Mouse (Mus musculus) hindbrain, embryonic 15.5 days (tissue): ENCODE measurements around the gene Psmb3. TPM values are rescaled to one million over a fixed set of nuclear protein-coding genes. Genes with fewer than 3 reads are reported as not detected.
"Not testable (repeated sequence)": the region's sequence is repeated elsewhere in the genome, so short reads cannot be mapped to it uniquely, and the experiment has no call there.

Source experiments
- ATAC-seq: fragments of 200-750 bp; cut with Nextera tagmentation; 2 replicates; pipeline ENCODE4 v1.8.0; 2017; ENCODE audit warnings: low read depth, moderate number of reproducible peaks, moderate TSS enrichment; ENCODE audit not compliant: low FRiP score
- H3K27ac ChIP-seq: fragments of 300-500 bp; sonication (generic); replicated peaks from 2 replicates; pipeline ENCODE4 v1.5.1; 2015; ENCODE audit warnings: mild to moderate bottlenecking, inconsistent platforms
- H3K27me3 ChIP-seq: fragments of 300-500 bp; sonication (generic); 2 replicates; pipeline ENCODE4 v1.6.1; 2015; ENCODE audit warnings: control low read depth, inconsistent platforms
- H3K36me3 ChIP-seq: fragments of 300-500 bp; sonication (generic); 2 replicates; pipeline ENCODE4 v1.6.1; 2015; ENCODE audit warnings: control low read depth, inconsistent platforms
- H3K4me1 ChIP-seq: fragments of 300-500 bp; sonication (generic); replicated peaks from 2 replicates; pipeline ENCODE4 v1.6.1; 2015; ENCODE audit warnings: control low read depth, inconsistent platforms
- H3K4me2 ChIP-seq: fragments of 300-500 bp; sonication (generic); 2 replicates; pipeline ENCODE4 v1.6.1; 2015; ENCODE audit warnings: moderate library complexity, mild to moderate bottlenecking, inconsistent platforms
- H3K4me3 ChIP-seq: fragments of 300-500 bp; sonication (generic); 2 replicates; pipeline ENCODE4 v1.5.1; 2015; ENCODE audit warnings: mild to moderate bottlenecking, inconsistent platforms
- H3K9ac ChIP-seq: fragments of 300-500 bp; sonication (generic); 2 replicates; pipeline ENCODE4 v1.6.1; 2015; ENCODE audit warnings: inconsistent platforms
- H3K9me3 ChIP-seq: fragments of 300-500 bp; sonication (generic); 2 replicates; pipeline ENCODE4 v1.6.1; 2016; ENCODE audit warnings: control low read depth, inconsistent platforms
- WGBS: fragments of 180-500 bp; shearing (Covaris S2); methylation state at CpG from one replicate; pipeline ENCODE4 v1.1.7; 2015; 5-methylcytosine and 5-hydroxymethylcytosine counted together
- polyA plus RNA-seq: library from polyadenylated mRNA; unstranded; fragments of >200 nt; fragmentation: Nextera tagmentation; extraction: Ambion mirVana; gene quantifications from 2 replicates; pipeline ENCODE4 v1.2.1, GENCODE M21; 2015

Psmb3 gene
- polyA plus RNA-seq, result 416 and 449 TPM in 2 replicates

DNA sequence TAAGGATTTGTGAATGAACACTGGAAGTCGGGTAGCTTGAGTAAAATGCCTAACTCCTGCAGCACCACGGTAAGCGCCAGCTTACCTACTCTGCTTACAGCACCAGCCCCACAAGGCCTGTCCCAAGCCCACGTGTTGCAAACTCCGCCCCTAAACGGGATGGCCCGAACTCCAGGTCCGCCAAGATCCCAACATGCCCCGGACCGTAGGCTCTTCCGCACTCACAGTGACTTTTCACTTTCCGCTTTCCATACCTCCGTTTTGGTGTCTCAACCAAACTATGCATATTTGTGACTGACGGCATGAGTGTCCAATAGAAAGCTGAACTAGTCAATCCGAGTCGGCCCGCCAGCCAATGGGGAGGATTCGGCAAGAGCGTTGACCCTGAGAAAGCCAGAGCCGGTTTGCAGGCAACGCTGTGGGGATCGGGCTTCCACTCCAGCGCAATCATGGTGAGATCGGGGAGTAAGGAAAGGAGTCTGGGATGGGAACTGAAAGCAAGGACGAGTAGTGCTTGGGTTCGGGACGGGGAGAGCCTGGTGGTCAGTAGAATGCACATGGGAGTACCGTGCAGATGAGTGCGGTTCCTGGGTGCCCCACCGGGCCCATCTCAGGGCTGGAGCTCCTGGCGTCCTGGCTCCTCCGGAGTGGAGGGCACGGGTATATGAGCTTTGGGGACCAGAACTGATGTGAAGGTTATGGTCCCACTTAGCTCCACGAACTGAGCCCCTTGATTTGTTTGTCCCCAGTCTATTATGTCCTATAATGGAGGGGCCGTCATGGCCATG is at the start of gene Psmb3:
TSS of gene Psmb3 (plus strand) at position 361 of the 788 bp plus-strand sequence.
- H3K27me3 ChIP-seq, result no peaks in the 10 kb centered on the region
- H3K4me3 ChIP-seq, result peak within 1 kb of the TSS; percentile 91
- H3K27ac ChIP-seq, result peak within 1 kb of the TSS; percentile 94
- peak within 1 kb of the TSS; percentile 77 for H3K9ac ChIP-seq
- H3K36me3 ChIP-seq, result peaks cover 18% of the 10 kb centered on the region; the same call in 1 of the 2 replicates
- H3K4me2 ChIP-seq, result peak within 1 kb of the TSS; percentile 92
- no peaks in the 10 kb centered on the region for H3K9me3 ChIP-seq
- ATAC-seq, result peak; percentile 90
- H3K4me1 ChIP-seq, result peaks cover 30% of the 10 kb centered on the region
- WGBS, result under 1% methylated on average over 35 of the region's 35 CpGs

DNA sequence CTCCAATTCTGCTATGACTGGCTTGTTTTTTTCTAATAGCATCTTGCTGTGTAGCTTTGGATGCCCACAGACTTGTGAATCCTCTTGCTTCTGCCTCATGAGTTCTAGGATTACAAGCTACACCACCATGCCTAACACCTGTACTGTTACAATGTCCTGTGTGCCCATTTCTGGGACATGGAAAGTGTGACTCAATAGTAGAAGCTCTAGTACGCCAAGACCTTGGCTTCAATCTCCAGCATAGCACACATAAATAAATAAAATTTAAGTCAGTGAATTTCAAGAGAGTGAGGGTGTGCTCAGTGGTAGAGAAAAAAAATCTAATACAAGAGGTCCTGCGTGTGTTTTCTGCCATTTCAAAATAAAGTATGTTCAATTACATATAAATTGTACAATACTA is 49.0 kb upstream of the Psmb3 start:
- Histone ChIP-seq H3K4me2 (no peak overlapping the region), H3K27me3 (no peaks in the 10 kb centered on the region), H3K27ac (no peak overlapping the region), H3K9ac (no peak overlapping the region), H3K4me1 (peaks cover 5% of the 10 kb centered on the region), H3K9me3 (no peaks in the 10 kb centered on the region), H3K4me3 (no peak overlapping the region), H3K36me3 (no peaks in the 10 kb centered on the region)
- no peak for ATAC-seq
- 93% methylated on average over 2 of the region's 2 CpGs for WGBS

DNA sequence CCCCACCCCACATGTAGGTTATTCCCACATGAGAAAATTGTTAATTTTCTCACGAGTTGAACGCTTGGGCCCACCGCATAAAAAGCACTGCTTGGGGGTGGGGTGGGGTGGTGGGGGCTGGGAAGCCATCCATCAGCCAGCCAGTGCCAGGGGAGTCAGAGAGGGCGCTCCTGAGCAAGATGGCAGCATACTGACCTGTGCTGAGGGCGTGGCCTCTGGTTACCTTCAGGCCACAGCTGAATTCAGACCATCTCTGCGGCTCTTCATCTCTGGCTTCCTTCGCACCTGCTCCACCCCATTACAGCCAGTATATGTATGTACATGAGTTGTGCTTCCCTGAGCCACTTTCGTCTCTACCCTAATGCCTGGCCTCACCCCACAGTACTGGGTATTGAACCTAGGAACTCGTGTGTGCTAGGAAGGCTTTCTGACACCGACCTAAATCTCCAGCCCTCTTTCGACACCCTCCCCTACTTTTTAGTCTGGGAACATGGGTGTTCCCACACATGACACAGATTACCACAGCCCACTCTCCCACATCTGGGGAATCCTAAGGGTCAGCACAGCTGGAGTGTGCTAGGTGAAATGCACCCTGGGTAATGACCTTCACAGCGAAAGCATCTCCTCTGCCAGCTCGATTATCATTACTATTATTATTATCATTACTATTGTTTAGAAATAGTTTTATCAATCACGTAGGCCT is 46.8 kb upstream of the Psmb3 start:
- ATAC-seq, result no peak
- no peaks in the 10 kb centered on the region for H3K36me3 ChIP-seq
- no peak overlapping the region for H3K9ac ChIP-seq
- H3K4me3 ChIP-seq, result no peak overlapping the region
- H3K4me1 ChIP-seq, result peaks cover 20% of the 10 kb centered on the region
- H3K27ac ChIP-seq, result no peak overlapping the region
- H3K9me3 ChIP-seq, result no peaks in the 10 kb centered on the region
- peaks cover 8% of the 10 kb centered on the region for H3K27me3 ChIP-seq
- WGBS, result 69% methylated on average over 14 of the region's 14 CpGs
- no peak overlapping the region for H3K4me2 ChIP-seq

DNA sequence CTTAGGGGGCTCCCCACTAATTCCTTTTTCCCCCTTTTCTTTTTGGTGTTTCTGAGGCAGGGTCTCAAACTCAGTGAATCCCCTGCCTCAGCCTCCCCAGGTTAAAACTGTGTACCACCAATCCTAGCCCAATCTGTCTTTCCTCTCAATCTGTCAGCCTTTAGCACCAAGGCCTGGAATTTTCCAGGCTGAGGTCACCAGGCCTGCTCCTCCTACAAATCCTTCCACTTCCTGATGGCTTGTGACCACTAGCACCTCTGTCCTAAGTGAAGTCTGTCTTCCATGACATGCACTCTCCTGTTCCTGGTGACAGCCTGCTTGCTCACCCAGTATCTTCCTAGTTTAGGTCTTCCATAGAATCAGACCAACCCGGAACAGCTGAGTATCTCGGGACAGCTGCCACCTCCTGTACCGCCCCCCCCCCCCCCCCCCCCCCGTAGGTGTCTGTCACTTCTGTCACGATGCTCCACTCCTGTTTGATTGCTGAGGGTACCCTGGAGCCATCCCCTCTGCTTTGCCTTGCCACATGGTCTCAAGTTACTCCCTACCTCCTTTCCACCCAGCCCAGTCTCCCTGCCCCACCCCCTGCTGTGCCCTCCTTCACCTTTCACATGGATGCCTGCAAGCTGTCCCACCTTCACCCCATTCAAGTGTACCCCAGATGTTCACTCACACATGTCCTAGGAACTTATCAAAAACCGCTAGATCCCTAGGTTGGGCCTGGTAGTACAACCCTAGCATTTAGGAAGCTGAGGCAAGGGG is 45.8 kb upstream of the Psmb3 start:
- no peak overlapping the region for H3K4me2 ChIP-seq
- 62% methylated on average over 3 of the region's 6 CpGs for WGBS

DNA sequence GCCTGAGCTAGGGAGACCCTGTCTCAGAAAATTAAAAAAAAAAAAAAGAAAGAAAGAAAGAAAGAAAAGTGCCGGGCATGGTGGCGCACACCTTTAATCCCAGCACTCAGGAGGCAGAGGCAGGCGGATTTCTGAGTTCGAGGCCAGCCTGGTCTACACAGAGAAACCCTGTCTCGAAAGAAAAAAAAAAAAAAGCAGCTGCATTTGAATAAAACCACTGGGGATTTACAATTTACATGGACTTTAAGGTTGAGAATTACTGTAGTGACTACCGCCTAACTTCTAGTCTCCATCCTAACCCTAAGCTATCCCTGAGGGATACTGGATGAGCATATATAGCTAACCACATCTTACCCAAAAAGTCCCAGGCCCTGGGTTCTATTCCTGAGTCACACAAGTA is 45.2 kb upstream of the Psmb3 start:
- H3K36me3 ChIP-seq, H3K4me3 ChIP-seq, ATAC-seq, H3K27ac ChIP-seq, H3K9me3 ChIP-seq, H3K9ac ChIP-seq, H3K4me2 ChIP-seq: not testable (repeated sequence)
- Histone ChIP-seq H3K27me3 (peaks cover 18% of the 10 kb centered on the region), H3K4me1 (peaks cover 35% of the 10 kb centered on the region)
- 90% methylated on average over 6 of the region's 6 CpGs for WGBS

More for the DNA sequence above, 45.8 kb upstream of the Psmb3 start:
- Histone ChIP-seq H3K9me3 (no peaks in the 10 kb centered on the region), H3K36me3 (no peaks in the 10 kb centered on the region), H3K9ac (no peak overlapping the region), H3K27me3 (peaks cover 16% of the 10 kb centered on the region), H3K4me1 (peaks cover 30% of the 10 kb centered on the region), H3K27ac (no peak overlapping the region), H3K4me3 (no peak overlapping the region)
- ATAC-seq, result no peak

DNA sequence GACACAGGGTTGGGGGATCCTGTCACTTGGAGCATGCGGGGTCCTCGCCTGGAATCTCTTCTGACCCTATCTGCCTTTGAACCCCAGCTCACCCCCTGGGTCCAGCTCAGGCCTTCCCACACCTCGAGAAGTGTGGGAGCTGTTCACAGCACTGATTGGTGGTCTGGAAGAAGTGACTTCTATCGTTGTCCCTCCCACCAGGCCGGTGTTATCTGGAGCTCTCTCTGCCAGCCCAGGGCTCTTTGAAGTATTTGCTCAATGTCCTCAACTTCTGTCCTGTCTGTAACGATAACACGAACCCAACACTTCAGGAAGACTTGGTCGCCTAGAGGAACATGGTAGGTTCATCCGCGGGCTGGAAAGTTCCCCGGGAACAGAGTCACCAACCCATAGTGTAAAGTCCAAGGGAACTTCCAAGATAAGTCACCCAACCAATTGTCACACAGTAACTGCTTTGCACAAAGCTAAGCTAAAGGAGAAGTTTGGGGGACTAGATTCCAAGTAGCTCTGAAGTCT is 44.4 kb upstream of the Psmb3 start:
- H3K4me1 ChIP-seq, result peaks cover 35% of the 10 kb centered on the region
- peaks cover 18% of the 10 kb centered on the region for H3K27me3 ChIP-seq
- H3K9ac ChIP-seq, result no peak overlapping the region
- H3K9me3 ChIP-seq, result no peaks in the 10 kb centered on the region
- WGBS, result 77% methylated on average over 11 of the region's 11 CpGs
- H3K27ac ChIP-seq, result no peak overlapping the region
- no peaks in the 10 kb centered on the region for H3K36me3 ChIP-seq
- peak overlapping the region; percentile 81 for H3K4me2 ChIP-seq
- no peak for ATAC-seq
- no peak overlapping the region for H3K4me3 ChIP-seq

DNA sequence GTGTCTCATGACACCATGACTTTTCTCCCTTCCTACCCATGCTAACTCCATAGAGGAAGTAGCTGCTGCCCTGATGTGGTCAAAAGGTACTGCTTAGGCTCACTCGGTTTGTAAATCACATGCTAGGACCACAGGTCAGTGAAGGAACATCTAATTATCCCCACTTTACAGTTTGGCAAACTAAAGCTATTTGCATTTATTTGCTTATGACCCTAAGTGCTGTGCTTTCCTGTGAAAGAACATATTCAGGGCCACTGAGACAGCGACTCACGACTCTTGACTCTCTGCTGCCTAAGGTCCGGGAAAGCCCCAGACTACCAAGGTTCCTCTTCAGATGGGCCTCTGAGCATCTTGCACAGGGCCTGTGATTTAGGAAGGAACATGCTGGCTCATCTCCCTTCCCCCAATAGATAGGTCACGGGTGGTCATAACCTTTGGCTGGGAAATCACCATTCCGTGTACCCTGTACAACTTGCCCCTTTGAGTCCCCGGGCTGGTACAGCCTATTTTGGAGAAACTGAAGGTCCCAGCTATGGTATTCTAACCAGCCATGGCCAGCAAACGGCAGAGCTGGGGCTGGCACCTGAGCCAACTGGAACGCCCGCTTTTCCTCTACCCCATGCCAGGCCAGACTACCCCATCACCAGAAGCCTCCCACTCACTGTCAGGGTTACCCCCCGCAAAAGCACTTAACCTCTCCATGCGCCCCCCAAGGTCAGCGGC is 43.8 kb upstream of the Psmb3 start:
- H3K27me3 ChIP-seq, result peaks cover 18% of the 10 kb centered on the region
- peak overlapping the region; percentile 90 for H3K4me3 ChIP-seq
- no peak for ATAC-seq
- peak overlapping the region; percentile 81 for H3K4me2 ChIP-seq
- H3K36me3 ChIP-seq, result no peaks in the 10 kb centered on the region
- peaks cover 38% of the 10 kb centered on the region for H3K4me1 ChIP-seq
- 9% methylated on average over 13 of the region's 13 CpGs for WGBS
- peak overlapping the region; percentile 68 for H3K27ac ChIP-seq
- H3K9me3 ChIP-seq, result no peaks in the 10 kb centered on the region
- peak overlapping the region; percentile 75 for H3K9ac ChIP-seq

DNA sequence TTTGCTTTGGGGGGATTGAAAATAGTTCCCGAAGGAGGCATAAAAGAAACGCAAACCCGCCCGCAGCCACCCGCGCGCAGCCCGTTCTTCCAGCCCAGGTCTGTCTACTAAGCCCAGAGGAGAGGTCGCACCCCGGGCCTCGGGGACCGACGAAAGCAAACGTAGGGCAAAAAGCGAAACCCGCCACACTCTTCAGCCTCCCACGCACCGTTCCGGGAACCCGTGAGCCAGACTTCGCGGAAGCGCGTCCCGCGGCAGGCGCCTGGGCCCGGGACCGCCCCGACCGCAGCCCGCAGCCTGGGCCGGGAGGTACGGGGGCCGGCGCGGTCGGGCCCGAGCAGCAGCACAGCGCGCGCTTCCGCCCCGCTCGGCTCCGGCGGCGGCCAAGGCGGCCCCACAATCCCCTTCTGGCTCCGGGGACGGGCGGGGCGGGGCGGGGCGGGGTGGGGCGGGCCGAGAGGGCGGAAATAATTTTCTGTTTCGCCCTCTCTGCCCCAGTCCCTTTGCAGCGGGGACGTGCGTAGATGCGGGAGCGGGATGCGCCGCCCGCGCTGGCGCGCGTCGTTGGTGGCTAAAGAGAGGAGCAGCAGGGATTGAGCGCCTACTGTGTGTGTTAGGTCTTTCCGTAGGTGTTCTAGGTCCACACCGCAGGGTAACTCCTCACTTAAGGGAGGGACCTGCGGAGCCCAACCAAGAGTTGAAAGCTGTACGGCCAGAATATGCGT is 43.0 kb upstream of the Psmb3 start:
- H3K9me3 ChIP-seq, result no peaks in the 10 kb centered on the region
- peak overlapping the region; percentile 81 for H3K4me2 ChIP-seq
- H3K27me3 ChIP-seq, result peaks cover 18% of the 10 kb centered on the region
- peak; percentile 88 for ATAC-seq
- H3K4me3 ChIP-seq, result peak overlapping the region; percentile 90
- peak overlapping the region; percentile 75 for H3K9ac ChIP-seq
- peaks cover 45% of the 10 kb centered on the region for H3K4me1 ChIP-seq
- H3K36me3 ChIP-seq, result no peaks in the 10 kb centered on the region
- H3K27ac ChIP-seq, result peak overlapping the region; percentile 68
- under 1% methylated on average over 73 of the region's 78 CpGs for WGBS

DNA sequence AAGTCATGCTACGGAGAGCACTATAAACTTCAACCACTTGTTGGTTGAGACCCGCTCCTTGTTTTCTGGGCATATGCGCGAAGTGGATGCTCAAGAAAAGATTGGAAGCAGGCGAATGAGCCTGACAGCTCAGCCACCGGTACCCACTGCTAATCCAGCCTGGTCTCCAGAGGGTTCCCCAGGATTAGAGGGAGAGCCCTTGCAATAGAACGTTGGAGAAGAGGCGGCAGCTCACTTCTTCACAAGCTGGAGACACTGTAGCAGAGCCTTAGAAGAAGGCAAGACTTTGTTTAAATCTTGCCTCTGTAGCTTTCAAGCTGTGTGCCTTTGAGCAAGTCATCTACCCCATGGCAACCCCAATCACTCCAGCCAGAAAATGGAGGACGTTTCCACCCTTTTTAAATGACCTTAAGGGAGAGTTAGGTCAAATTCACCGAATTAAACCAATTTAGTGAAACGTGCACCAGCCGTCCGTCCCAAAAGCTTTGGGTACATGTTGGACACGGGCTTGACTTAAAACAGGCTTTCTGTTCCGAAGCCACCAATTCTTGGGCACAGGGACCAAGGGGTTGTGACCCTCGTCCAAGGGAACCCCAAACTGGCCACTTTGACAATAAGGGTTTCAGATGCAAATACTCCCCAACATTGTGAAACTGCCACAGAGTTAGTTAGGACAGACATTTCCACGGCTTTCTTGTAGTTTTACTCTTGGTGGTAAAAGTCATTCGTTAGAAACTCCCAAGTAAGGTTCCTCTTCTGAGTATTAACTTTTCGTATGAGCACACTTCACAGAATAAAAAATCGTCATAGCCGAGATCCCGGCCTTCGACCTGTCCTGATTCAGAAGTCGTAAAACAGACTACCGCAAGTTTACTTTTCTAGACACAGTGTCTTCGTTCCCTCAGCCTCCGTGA is 42.2 kb upstream of the Psmb3 start:
- H3K4me1 ChIP-seq, result peaks cover 51% of the 10 kb centered on the region
- no peaks in the 10 kb centered on the region for H3K9me3 ChIP-seq
- no peak overlapping the region for H3K27ac ChIP-seq
- ATAC-seq, result no peak
- H3K4me3 ChIP-seq, result peak overlapping the region; percentile 90
- H3K36me3 ChIP-seq, result 0 out of 2 replicates have a peak, but pooled peaks cover under 1% of the 10 kb centered on the region
- peaks cover 18% of the 10 kb centered on the region for H3K27me3 ChIP-seq
- peak overlapping the region; percentile 81 for H3K4me2 ChIP-seq
- peak overlapping the region; percentile 75 for H3K9ac ChIP-seq
- WGBS, result 2% methylated on average over 27 of the region's 27 CpGs

DNA sequence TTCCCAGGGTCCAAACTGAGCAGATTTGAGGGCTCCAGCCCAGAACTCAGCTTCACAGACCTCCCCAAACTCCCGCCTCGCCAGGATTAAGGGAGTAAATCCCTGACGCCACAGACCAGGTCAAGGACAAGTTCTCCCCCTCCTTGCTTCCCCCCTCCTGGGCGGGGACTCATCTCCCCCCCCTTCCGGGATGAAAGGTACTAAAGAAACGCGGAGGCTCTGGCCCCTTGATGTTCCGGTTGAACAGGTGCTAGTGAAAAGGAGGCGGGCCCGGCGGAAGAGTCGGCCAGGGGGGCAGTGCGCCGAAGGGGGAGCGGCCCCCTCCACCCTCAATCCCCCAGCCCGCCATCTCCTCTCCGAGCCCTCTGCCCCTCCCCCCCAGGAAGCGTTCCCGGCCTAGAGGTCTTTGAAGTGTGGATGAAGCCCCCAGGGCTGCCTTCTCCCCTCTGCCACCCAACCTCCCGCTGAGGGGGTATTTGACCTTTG is 41.5 kb upstream of the Psmb3 start:
- peaks cover 51% of the 10 kb centered on the region for H3K4me1 ChIP-seq
- under 1% methylated on average over 20 of the region's 20 CpGs for WGBS
- no peak for ATAC-seq

More for the DNA sequence above, 41.5 kb upstream of the Psmb3 start:
- peaks cover 18% of the 10 kb centered on the region for H3K27me3 ChIP-seq
- H3K4me3 ChIP-seq, result peak overlapping the region; percentile 90
- H3K27ac ChIP-seq, result no peak overlapping the region
- no peak overlapping the region for H3K9ac ChIP-seq
- H3K4me2 ChIP-seq, result peak overlapping the region; percentile 81
- no peaks in the 10 kb centered on the region for H3K9me3 ChIP-seq
- H3K36me3 ChIP-seq, result 0 out of 2 replicates have a peak, but pooled peaks cover 6% of the 10 kb centered on the region
